Mouse (Mus musculus): ENCODE results near the gene Gm525. TPM values are rescaled to one million over a fixed set of nuclear protein-coding genes. Genes with fewer than 3 reads are reported as not detected.
A peak's percentile ranks its signal among the peaks of the same experiment; 100 is the strongest.

Gene Gm525
- total and polyA plus RNA-seq, 3 experiments, result 0.34 TPM; not detected in 2

- DNase-seq (ENCODE audit: extremely low read depth), result no peak
- in situ Hi-C loops (cut with MboI; ENCODE audit: low pct_ligation_motif_present, low pct_unique_long_range_greater_than_20kb, low sequenced_read_pairs), result loop anchor here (10.0 kb wide), 1 partner anchor 46 kb away; no protein-coding TSS in a partner anchor
- Histone ChIP-seq H3K4me1 (ENCODE audit: control insufficient read depth in 1 of 2, insufficient read depth in 2 of 2) (peaks cover 24 to 42% of the 10 kb centered on the region in 2 experiments), H3K79me2 (replicated peaks; ENCODE audit: control insufficient read depth, extremely low read depth, insufficient read depth, poor library complexity, severe bottlenecking) (no peaks in the 10 kb centered on the region), H3K9ac (ENCODE audit: insufficient read depth, low read depth) (no peak overlapping the region), H3K9me3 (replicated peaks; ENCODE audit: low read length) (no peaks in the 10 kb centered on the region), H3K4me2 (ENCODE audit: insufficient read depth, low read depth, poor library complexity, severe bottlenecking) (no peak overlapping the region), H3K27ac (ENCODE audit: insufficient read depth, low read depth) (no peak overlapping the region), H3K36me3 (replicated peaks in 1 of 2; ENCODE audit: control insufficient read depth in 1 of 2, insufficient read depth in 1 of 2, low read length in 1 of 2) (peaks cover 0 to 5% of the 10 kb centered on the region in 2 experiments), H3K4me3 (replicated peaks in 1 of 3; ENCODE audit: low read depth in 2 of 3, low read length in 2 of 3, poor library complexity in 1 of 3) (no peak overlapping the region), H3K27me3 (replicated peaks) (no peaks in the 10 kb centered on the region)
- no peak for TF ChIP-seq ZNF384 (IDR thresholded peaks at IDR 0.05; ENCODE audit: low read depth, low read length)
- no peak for TF ChIP-seq RAD21 (IDR thresholded peaks at IDR 0.05; ENCODE audit: low read depth, low read length)
- no peak for TF ChIP-seq CHD2 (IDR thresholded peaks at IDR 0.05; ENCODE audit: low read length)
- no peak for TF ChIP-seq SMC3 (IDR thresholded peaks at IDR 0.05; ENCODE audit: low read depth, low read length)
- no peak for TF ChIP-seq CTCF (conservative IDR thresholded peaks at IDR 0.05 in 1 of 2, IDR thresholded peaks at IDR 0.05 in 1 of 2; ENCODE audit: low read depth in 2 of 2, low read length in 2 of 2)
- TF ChIP-seq IRF4 (IDR thresholded peaks at IDR 0.05; ENCODE audit: low read depth, low read length), result no peak
- no peak for TF ChIP-seq EP300 (IDR thresholded peaks at IDR 0.05; ENCODE audit: low read length)
- TF ChIP-seq MXI1 (IDR thresholded peaks at IDR 0.05; ENCODE audit: low read depth, low read length), result no peak
- TF ChIP-seq ELF1 (IDR thresholded peaks at IDR 0.05; ENCODE audit: low read depth, low read length), result no peak
- no peak for TF ChIP-seq CHD1 (IDR thresholded peaks at IDR 0.05; ENCODE audit: low read depth, low read length)
- no peak for TF ChIP-seq MEF2A (IDR thresholded peaks at IDR 0.05; ENCODE audit: borderline replicate concordance, low read depth, low read length)
- no peak for TF ChIP-seq ZMIZ1 (IDR thresholded peaks at IDR 0.05; ENCODE audit: low read depth, low read length)
- no peak for TF ChIP-seq NRF1 (IDR thresholded peaks at IDR 0.05; ENCODE audit: low read depth, low read length)
- TF ChIP-seq ZKSCAN1 (IDR thresholded peaks at IDR 0.05; ENCODE audit: borderline replicate concordance, low read depth, low read length), result no peak
- TF ChIP-seq USF2 (conservative IDR thresholded peaks at IDR 0.05; ENCODE audit: low read depth, low read length), result no peak
- TF ChIP-seq E2F4 (IDR thresholded peaks at IDR 0.05; ENCODE audit: insufficient replicate concordance, low read depth, low read length), result no peak
- TF ChIP-seq POLR2A (IDR thresholded peaks at IDR 0.05; ENCODE audit: low read depth, low read length), result no peak
- no peak for TF ChIP-seq TBP (conservative IDR thresholded peaks at IDR 0.05; ENCODE audit: low read depth, low read length)
- dilution Hi-C loops (cut with MboI; ENCODE audit: extremely low pct_ligation_motif_present, extremely low pct_unique_long_range_greater_than_20kb, low sequenced_read_pairs), result no loop called here
These were observed 43.1 kb upstream of the Gm525 start for GRCm38 (mm10) chr11:89030552-89030951.

DNA sequence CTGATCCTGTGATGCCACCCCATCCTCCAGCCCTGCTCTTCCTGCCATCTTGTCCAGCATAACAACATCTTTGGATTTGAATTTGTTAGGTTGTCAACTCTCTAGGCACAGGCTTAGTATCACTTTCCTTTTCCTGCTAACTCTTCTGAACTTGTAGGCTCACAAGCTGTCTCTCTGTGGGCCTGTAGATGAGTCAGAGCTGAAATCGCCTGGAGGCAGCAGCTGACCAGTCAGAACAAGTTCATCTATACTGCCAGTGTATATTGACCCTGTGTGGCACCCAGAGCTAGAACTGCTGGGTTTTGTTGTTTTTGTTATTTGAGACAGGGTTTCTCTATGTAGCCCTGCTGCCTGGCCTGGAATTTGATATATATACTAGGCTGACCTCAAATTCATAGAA, 42.5 kb upstream of the Gm525 start:
- no peak overlapping the region for H3K27ac ChIP-seq (ENCODE audit: insufficient read depth, low read depth)
- DNase-seq (ENCODE audit: extremely low read depth), result no peak
- peaks cover 24 to 40% of the 10 kb centered on the region in 2 experiments for H3K4me1 ChIP-seq (ENCODE audit: control insufficient read depth in 1 of 2, insufficient read depth in 2 of 2)
- no peak overlapping the region for H3K4me3 ChIP-seq (replicated peaks in 1 of 3; ENCODE audit: low read depth in 2 of 3, low read length in 2 of 3, poor library complexity in 1 of 3)
- H3K27me3 ChIP-seq (replicated peaks), result no peaks in the 10 kb centered on the region
- 0 out of 2 replicates have a peak overlapping the region, but pooled peaks have one; percentile 7 for H3K4me2 ChIP-seq (ENCODE audit: insufficient read depth, low read depth, poor library complexity, severe bottlenecking)
- no peak for TF ChIP-seq ELF1 (IDR thresholded peaks at IDR 0.05; ENCODE audit: low read depth, low read length)
- no peak for TF ChIP-seq ZC3H11A (IDR thresholded peaks at IDR 0.05; ENCODE audit: low read depth, low read length)
- TF ChIP-seq CHD1 (IDR thresholded peaks at IDR 0.05; ENCODE audit: low read depth, low read length), result no peak
- TF ChIP-seq IRF4 (IDR thresholded peaks at IDR 0.05; ENCODE audit: low read depth, low read length), result peak; percentile 88
- peak; percentile 60 for TF ChIP-seq EP300 (IDR thresholded peaks at IDR 0.05; ENCODE audit: low read length)
- peak; percentile 39; the same call in 1 of the 2 replicates for TF ChIP-seq BHLHE40 (IDR thresholded peaks at IDR 0.05; ENCODE audit: low read depth, low read length)
- TF ChIP-seq USF2 (conservative IDR thresholded peaks at IDR 0.05; ENCODE audit: low read depth, low read length), result no peak
- no peak for TF ChIP-seq SMC3 (IDR thresholded peaks at IDR 0.05; ENCODE audit: low read depth, low read length)
- no peak for TF ChIP-seq ZKSCAN1 (IDR thresholded peaks at IDR 0.05; ENCODE audit: borderline replicate concordance, low read depth, low read length)
- TF ChIP-seq MEF2A (IDR thresholded peaks at IDR 0.05; ENCODE audit: borderline replicate concordance, low read depth, low read length), result 0 out of 2 replicates have a peak, but pooled peaks have one; percentile 4
- TF ChIP-seq JUND (conservative IDR thresholded peaks at IDR 0.05; ENCODE audit: low read depth, low read length), result peak; percentile 37; the same call in 1 of the 2 replicates
- peak; percentile 49 for TF ChIP-seq ETS1 (conservative IDR thresholded peaks at IDR 0.05; ENCODE audit: low read depth, low read length)
- H3K36me3 ChIP-seq (replicated peaks in 1 of 2; ENCODE audit: control insufficient read depth in 1 of 2, insufficient read depth in 1 of 2, low read length in 1 of 2), result peaks cover 0 to 11% of the 10 kb centered on the region in 2 experiments
- dilution Hi-C loops (cut with MboI; ENCODE audit: extremely low pct_ligation_motif_present, extremely low pct_unique_long_range_greater_than_20kb, low sequenced_read_pairs), result no loop called here
- H3K79me2 ChIP-seq (replicated peaks; ENCODE audit: control insufficient read depth, extremely low read depth, insufficient read depth, poor library complexity, severe bottlenecking), result no peaks in the 10 kb centered on the region
- H3K9ac ChIP-seq (ENCODE audit: insufficient read depth, low read depth), result no peak overlapping the region
- in situ Hi-C loops (cut with MboI; ENCODE audit: low pct_ligation_motif_present, low pct_unique_long_range_greater_than_20kb, low sequenced_read_pairs), result loop anchor here (10.0 kb wide), 1 partner anchor 46 kb away; no protein-coding TSS in a partner anchor
- no peaks in the 10 kb centered on the region for H3K9me3 ChIP-seq (replicated peaks; ENCODE audit: low read length)

All from CH12.LX (cell line).